Mouse (Mus musculus): ENCODE results near the gene Vcan. TPM values are rescaled to one million over a fixed set of nuclear protein-coding genes. Genes with fewer than 3 reads are reported as not detected.

The Vcan gene
- total RNA-seq, 4 experiments from 2014 or later = 4.1 to 14.0 (median 7.9) TPM

Other genes with a start within 250 kb of the Vcan start
- under 1 TPM; 0.14 to 0.28 (median 0.22) TPM for gene Hapln1, start 202.7 kb downstream of the Vcan start, total RNA-seq (2022)

Measured in heart, adult 8-10 months (tissue).